Mouse (Mus musculus): Measurements from ENCODE around the gene Arid1b. TPM values are rescaled to one million over a fixed set of nuclear protein-coding genes. Genes with fewer than 3 reads are reported as not detected.

The Arid1b gene
- polyA plus RNA-seq, 1 experiment = 99.0 TPM

DNA sequence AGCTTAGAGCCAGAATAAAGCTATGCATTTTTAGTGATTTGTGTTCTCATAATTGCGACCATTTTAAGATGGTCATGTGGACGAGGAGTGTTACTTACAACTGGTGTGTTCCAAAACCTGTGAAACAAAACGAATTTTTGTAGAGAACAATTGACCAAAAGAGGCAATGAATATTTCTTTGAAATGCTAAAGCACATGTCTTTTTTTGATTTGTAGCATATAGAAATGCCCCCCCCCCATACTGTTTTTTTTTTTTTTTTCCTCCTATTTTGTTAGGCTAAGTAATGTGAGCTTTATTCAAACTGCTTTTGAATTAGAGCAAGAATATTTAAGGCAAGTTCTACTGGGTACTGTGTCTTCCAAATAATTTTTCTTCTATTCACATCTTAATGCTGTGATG lies 3.8 kb downstream of the Arid1b start:
- 57% methylated on average over 3 of the region's 3 CpGs for WGBS
- no peak overlapping the region for H3K4me3 ChIP-seq (ENCODE audit: control insufficient read depth, insufficient read depth, low read length)
- no peak overlapping the region for H3K27ac ChIP-seq (ENCODE audit: control insufficient read depth, insufficient read depth, low read length)
- no peaks in the 10 kb centered on the region for H3K27me3 ChIP-seq (ENCODE audit: control insufficient read depth, insufficient read depth, low read length)
- no peaks in the 10 kb centered on the region for H3K36me3 ChIP-seq (ENCODE audit: control insufficient read depth, insufficient read depth, low read length)
- DNase-seq = no peak
- H3K4me1 ChIP-seq (replicated peaks; ENCODE audit: control insufficient read depth, insufficient read depth, low read length) = peaks cover 2% of the 10 kb centered on the region
- TF ChIP-seq POLR2A (IDR thresholded peaks at IDR 0.05; ENCODE audit: control insufficient read depth, extremely low read depth, insufficient read depth, low read length, poor library complexity) (no peak), CTCF (IDR thresholded peaks at IDR 0.05; ENCODE audit: borderline replicate concordance, control insufficient read depth, extremely low read depth, insufficient read depth, low read length, poor library complexity) (no peak)

DNA sequence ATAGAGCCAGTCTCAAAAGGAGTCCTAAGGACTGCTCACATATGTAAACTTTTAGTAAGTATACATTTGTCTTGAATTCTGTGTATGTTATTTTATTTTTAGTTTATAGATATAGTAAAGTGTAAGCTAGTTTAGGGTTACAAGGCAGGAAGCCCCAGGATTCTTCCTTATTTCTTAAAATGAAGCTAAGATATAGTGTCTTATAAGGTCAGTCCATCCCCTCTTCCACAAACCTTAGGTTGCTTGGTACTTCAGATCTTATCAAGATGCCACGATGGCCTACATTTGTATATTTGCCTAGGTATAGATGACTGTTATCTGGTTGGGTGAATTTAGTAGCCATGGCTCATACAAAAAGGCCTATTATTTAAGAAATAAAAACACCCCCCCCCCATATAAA lies 5.1 kb downstream of the Arid1b start:
- TF ChIP-seq CTCF (IDR thresholded peaks at IDR 0.05; ENCODE audit: borderline replicate concordance, control insufficient read depth, extremely low read depth, insufficient read depth, low read length, poor library complexity) (no peak), POLR2A (IDR thresholded peaks at IDR 0.05; ENCODE audit: control insufficient read depth, extremely low read depth, insufficient read depth, low read length, poor library complexity) (no peak)
- Histone ChIP-seq H3K4me3 (ENCODE audit: control insufficient read depth, insufficient read depth, low read length) (no peak overlapping the region), H3K27ac (ENCODE audit: control insufficient read depth, insufficient read depth, low read length) (no peak overlapping the region), H3K27me3 (ENCODE audit: control insufficient read depth, insufficient read depth, low read length) (no peaks in the 10 kb centered on the region), H3K4me1 (replicated peaks; ENCODE audit: control insufficient read depth, insufficient read depth, low read length) (peaks cover 11% of the 10 kb centered on the region), H3K36me3 (ENCODE audit: control insufficient read depth, insufficient read depth, low read length) (no peaks in the 10 kb centered on the region)
- 23% methylated on average over 1 of the region's 1 CpGs for WGBS
- no peak for DNase-seq

DNA sequence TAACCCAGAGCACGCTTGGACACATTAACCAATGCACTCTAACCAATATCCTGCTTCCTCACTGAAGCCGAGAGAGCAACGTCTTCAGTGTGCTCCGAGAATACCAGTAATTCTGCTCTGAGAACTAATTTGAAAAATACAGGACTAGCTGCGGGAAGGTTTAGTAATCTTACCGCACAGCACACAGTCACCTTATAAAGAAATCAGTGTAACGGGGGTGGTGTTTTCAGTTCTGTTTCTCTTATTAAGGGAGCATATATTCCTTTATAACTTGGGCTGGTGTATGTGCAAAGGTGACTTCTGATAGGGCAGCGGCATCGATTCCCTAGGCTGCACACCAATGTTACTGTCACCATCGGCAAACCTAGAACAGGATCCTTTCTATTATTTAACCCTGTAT lies 5.9 kb downstream of the Arid1b start:
- Histone ChIP-seq H3K4me1 (replicated peaks; ENCODE audit: control insufficient read depth, insufficient read depth, low read length) (peaks cover 14% of the 10 kb centered on the region), H3K4me3 (ENCODE audit: control insufficient read depth, insufficient read depth, low read length) (no peak overlapping the region), H3K36me3 (ENCODE audit: control insufficient read depth, insufficient read depth, low read length) (no peaks in the 10 kb centered on the region), H3K27ac (ENCODE audit: control insufficient read depth, insufficient read depth, low read length) (no peak overlapping the region), H3K27me3 (ENCODE audit: control insufficient read depth, insufficient read depth, low read length) (no peaks in the 10 kb centered on the region)
- no peak for DNase-seq
- 85% methylated on average over 10 of the region's 10 CpGs for WGBS
- TF ChIP-seq POLR2A (IDR thresholded peaks at IDR 0.05; ENCODE audit: control insufficient read depth, extremely low read depth, insufficient read depth, low read length, poor library complexity) (no peak), CTCF (IDR thresholded peaks at IDR 0.05; ENCODE audit: borderline replicate concordance, control insufficient read depth, extremely low read depth, insufficient read depth, low read length, poor library complexity) (no peak)

DNA sequence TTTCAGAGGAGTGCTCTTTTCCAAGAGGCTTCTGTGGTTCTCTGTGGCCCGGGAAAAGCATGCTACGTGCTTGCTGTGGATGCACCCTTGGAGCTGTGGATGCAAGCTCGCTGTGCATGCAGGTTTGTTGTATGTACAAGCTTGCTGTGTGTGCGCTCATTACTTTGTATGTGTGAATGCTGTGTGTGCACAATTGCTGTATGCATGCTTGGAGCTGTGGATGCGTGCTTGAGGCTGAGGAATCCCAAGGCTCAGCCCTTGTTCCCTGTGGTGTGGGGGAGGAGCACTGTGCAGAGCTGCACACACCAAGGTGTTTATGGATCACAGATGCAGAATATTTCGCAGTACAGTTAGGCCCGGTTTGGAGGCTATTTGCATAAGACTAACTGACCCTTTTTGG lies 6.7 kb downstream of the Arid1b start:
- WGBS = 89% methylated on average over 7 of the region's 7 CpGs
- no peak overlapping the region for H3K27ac ChIP-seq (ENCODE audit: control insufficient read depth, insufficient read depth, low read length)
- H3K4me1 ChIP-seq (replicated peaks; ENCODE audit: control insufficient read depth, insufficient read depth, low read length) = peaks cover 14% of the 10 kb centered on the region

DNA sequence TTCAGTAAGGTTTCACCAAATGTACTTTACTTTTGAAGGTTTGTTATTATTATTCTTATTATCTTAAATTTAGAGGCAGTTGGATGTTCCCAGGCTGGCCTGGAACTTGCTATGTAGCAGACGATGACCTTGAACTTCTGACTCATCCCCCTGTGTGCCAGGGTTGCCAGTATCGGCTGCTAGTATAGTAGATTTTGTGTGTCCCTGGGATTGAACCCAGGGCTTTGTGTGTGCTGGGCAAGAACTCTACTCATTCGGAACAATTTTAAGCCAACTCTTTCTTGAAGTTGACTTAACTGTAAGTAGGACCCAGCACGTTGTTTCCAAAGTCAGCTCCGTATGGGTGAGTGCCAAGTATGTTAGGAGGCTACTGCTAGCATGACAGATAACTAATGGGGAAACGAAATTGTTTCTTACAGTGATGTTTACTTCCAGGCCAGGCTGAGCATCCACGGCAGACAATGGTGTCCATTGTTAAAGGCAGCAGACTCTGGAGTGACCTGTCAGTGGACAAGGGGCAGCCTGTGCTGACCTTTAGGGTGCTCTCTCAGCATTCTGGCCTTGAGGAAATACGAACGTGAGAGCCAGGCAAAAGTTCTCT lies 7.5 kb downstream of the Arid1b start:
- Histone ChIP-seq H3K36me3 (ENCODE audit: control insufficient read depth, insufficient read depth, low read length) (no peaks in the 10 kb centered on the region), H3K27ac (ENCODE audit: control insufficient read depth, insufficient read depth, low read length) (no peak overlapping the region), H3K4me3 (ENCODE audit: control insufficient read depth, insufficient read depth, low read length) (no peak overlapping the region)

More for the DNA sequence above, 6.7 kb downstream of the Arid1b start:
- Histone ChIP-seq H3K27me3 (ENCODE audit: control insufficient read depth, insufficient read depth, low read length) (no peaks in the 10 kb centered on the region), H3K4me3 (ENCODE audit: control insufficient read depth, insufficient read depth, low read length) (no peak overlapping the region), H3K36me3 (ENCODE audit: control insufficient read depth, insufficient read depth, low read length) (no peaks in the 10 kb centered on the region)
- no peak for DNase-seq
- TF ChIP-seq CTCF (IDR thresholded peaks at IDR 0.05; ENCODE audit: borderline replicate concordance, control insufficient read depth, extremely low read depth, insufficient read depth, low read length, poor library complexity) (no peak), POLR2A (IDR thresholded peaks at IDR 0.05; ENCODE audit: control insufficient read depth, extremely low read depth, insufficient read depth, low read length, poor library complexity) (no peak)

DNA sequence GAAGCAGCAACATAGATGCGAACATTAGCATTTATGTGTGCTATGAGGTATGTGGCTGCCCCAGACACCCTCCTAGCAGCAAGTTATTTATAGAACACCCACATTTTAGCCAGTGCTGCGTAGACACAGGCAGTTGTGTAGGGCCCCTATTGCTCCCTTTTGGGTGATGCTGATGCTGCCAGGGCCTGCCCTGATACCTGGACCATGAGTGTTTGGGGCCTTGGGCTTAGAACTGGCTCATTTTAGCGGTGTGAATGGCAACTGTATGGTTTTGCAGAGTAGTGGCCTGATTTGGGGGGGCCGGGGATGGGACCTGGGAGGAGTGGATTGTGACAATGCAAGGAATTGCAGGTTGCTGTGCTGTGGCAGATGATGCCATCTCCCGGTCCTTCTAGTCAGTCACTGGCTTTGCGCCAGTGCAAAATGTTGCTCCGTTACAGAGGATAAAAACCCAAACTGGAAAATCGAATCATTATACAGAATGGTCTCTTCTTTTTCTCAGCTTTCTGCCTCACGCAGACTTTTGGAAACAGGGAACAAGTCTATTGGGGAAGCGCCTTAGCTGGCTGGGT lies 8.9 kb downstream of the Arid1b start:
- no peak for DNase-seq
- Histone ChIP-seq H3K4me3 (ENCODE audit: control insufficient read depth, insufficient read depth, low read length) (no peak overlapping the region), H3K27me3 (ENCODE audit: control insufficient read depth, insufficient read depth, low read length) (no peaks in the 10 kb centered on the region), H3K27ac (ENCODE audit: control insufficient read depth, insufficient read depth, low read length) (no peak overlapping the region), H3K4me1 (replicated peaks; ENCODE audit: control insufficient read depth, insufficient read depth, low read length) (peaks cover 25% of the 10 kb centered on the region), H3K36me3 (ENCODE audit: control insufficient read depth, insufficient read depth, low read length) (no peaks in the 10 kb centered on the region)
- WGBS = 85% methylated on average over 10 of the region's 10 CpGs
- no peak for TF ChIP-seq CTCF (IDR thresholded peaks at IDR 0.05; ENCODE audit: borderline replicate concordance, control insufficient read depth, extremely low read depth, insufficient read depth, low read length, poor library complexity)
- no peak for TF ChIP-seq POLR2A (IDR thresholded peaks at IDR 0.05; ENCODE audit: control insufficient read depth, extremely low read depth, insufficient read depth, low read length, poor library complexity)

More for the DNA sequence above, 7.5 kb downstream of the Arid1b start:
- H3K4me1 ChIP-seq (replicated peaks; ENCODE audit: control insufficient read depth, insufficient read depth, low read length) = peaks cover 17% of the 10 kb centered on the region
- DNase-seq = no peak
- 88% methylated on average over 9 of the region's 9 CpGs for WGBS
- TF ChIP-seq POLR2A (IDR thresholded peaks at IDR 0.05; ENCODE audit: control insufficient read depth, extremely low read depth, insufficient read depth, low read length, poor library complexity) = no peak
- TF ChIP-seq CTCF (IDR thresholded peaks at IDR 0.05; ENCODE audit: borderline replicate concordance, control insufficient read depth, extremely low read depth, insufficient read depth, low read length, poor library complexity) = no peak
- no peaks in the 10 kb centered on the region for H3K27me3 ChIP-seq (ENCODE audit: control insufficient read depth, insufficient read depth, low read length)
